Mouse (Mus musculus) hindbrain, postnatal 0 days (tissue): ENCODE results near the gene Gm6993. TPM values are rescaled to one million over a fixed set of nuclear protein-coding genes. Genes with fewer than 3 reads are reported as not detected.
A peak's percentile ranks its signal among the peaks of the same experiment; 100 is the strongest.

Experiments used
- ATAC-seq: fragments of 200-750 bp; cut with Nextera tagmentation; 2 replicates; pipeline ENCODE4 v1.8.0; 2017; ENCODE audit warnings: mild to moderate bottlenecking, moderate TSS enrichment, moderate library complexity
- DNase-seq: peaks from one replicate; pipeline ENCODE4 v3.0.0-alpha.2; 2015; ENCODE audit warnings: low spot score
- H3K27ac ChIP-seq: fragments of 300-500 bp; sonication (generic); 2 replicates; pipeline ENCODE4 v1.5.1; 2014; ENCODE audit warnings: mild to moderate bottlenecking
- H3K27me3 ChIP-seq: fragments of 300-500 bp; sonication (generic); 2 replicates; pipeline ENCODE4 v1.6.1; 2014; ENCODE audit warnings: low read length, mixed read lengths; ENCODE audit not compliant: insufficient read depth
- H3K36me3 ChIP-seq: fragments of 300-500 bp; sonication (generic); 2 replicates; pipeline ENCODE4 v1.6.1; 2014; ENCODE audit warnings: low read length, mixed read lengths; ENCODE audit not compliant: insufficient read depth
- H3K4me1 ChIP-seq: fragments of 300-500 bp; sonication (generic); 2 replicates; pipeline ENCODE4 v1.6.1; 2014; ENCODE audit warnings: antibody characterized with exemption, low read length, mixed read lengths; ENCODE audit not compliant: insufficient read depth
- H3K4me2 ChIP-seq: fragments of 300-500 bp; sonication (generic); 2 replicates; pipeline ENCODE4 v1.6.1; 2014; ENCODE audit warnings: low read depth, mild to moderate bottlenecking, low read length, moderate library complexity, mixed read lengths
- H3K4me3 ChIP-seq: fragments of 300-500 bp; sonication (generic); 2 replicates; pipeline ENCODE4 v1.5.1; 2014; ENCODE audit warnings: low read length
- H3K9ac ChIP-seq: fragments of 300-500 bp; sonication (generic); replicated peaks from 2 replicates; pipeline ENCODE4 v1.6.1; 2014; ENCODE audit warnings: mild to moderate bottlenecking, low read length, moderate library complexity, mixed read lengths
- H3K9me3 ChIP-seq: fragments of 300-500 bp; sonication (generic); 2 replicates; pipeline ENCODE4 v1.6.1; 2016; ENCODE audit warnings: low read length, mixed read lengths
- CTCF ChIP-seq: IDR thresholded peaks from 2 replicates; pipeline ENCODE4 v1.5.1; 2016; ENCODE audit warnings: antibody characterized with exemption, control low read depth, low read depth
- WGBS: fragments of 180-500 bp; shearing (Covaris S2); extraction: QIAGEN DNeasy Blood & Tissue Kit; methylation state at CpG from one replicate; pipeline ENCODE4 v1.1.7; 2014; 5-methylcytosine and 5-hydroxymethylcytosine counted together
- polyA plus RNA-seq: library from polyadenylated mRNA; unstranded; fragments of >200 nt; fragmentation: Nextera tagmentation; extraction: Ambion mirVana; gene quantifications from 2 replicates; pipeline ENCODE4 v1.2.1, GENCODE M21; 2015
- total RNA-seq: library from RNA; depleted of rRNA; stranded (reverse); fragments of >200 nt; gene quantifications from 2 replicates; pipeline ENCODE4 v1.2.3, GENCODE M21; 2014

Gm6993 gene
- total and polyA plus RNA-seq, 2 experiments from 2014 or later = not detected

DNA sequence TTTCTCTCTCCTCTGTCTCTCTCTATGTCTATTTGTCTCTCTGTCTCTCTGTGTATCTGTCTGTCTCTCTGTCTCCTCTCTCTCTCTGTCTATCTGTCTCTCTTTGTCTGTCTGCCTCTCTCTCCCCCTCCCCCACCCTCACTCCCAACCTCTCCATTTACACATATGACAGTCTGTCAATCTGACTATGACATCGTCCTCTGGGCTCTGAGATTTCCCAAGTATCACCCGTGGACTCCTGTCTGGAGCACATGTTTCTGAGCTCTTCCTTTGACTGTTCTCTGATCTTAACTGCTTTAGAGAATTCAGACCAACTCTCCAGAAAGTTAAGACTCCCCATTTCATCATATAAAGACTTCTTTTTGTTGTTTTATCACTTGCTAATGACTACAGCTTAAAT lies 18.3 kb upstream of the Gm6993 start:
- H3K9ac ChIP-seq = no peak overlapping the region
- 31% methylated on average over 2 of the region's 2 CpGs for WGBS

DNA sequence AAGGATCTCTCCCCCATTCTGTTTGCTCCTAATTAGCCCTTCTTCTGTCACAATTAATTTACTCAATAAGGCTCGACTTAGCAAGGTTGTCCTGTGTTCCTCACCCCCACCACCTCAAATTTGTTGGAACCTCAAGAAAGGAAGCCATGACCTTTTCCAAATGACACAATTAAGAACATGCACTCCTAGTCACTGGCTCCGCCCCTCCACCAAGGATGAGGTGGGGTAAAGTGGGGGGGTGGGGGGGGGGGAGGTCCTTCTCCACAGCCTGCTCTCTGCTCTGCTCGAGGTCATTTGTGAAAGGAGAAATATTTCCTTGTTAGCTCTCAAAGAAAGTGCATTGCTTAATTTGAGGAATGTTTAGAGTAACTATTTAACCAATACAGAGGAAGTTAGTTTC lies 17.8 kb upstream of the Gm6993 start:
- no peaks in the 10 kb centered on the region for H3K36me3 ChIP-seq
- no peak for ATAC-seq
- TF ChIP-seq CTCF = no peak
- no peaks in the 10 kb centered on the region for H3K27me3 ChIP-seq
- H3K9ac ChIP-seq = no peak overlapping the region
- no peak overlapping the region for H3K4me3 ChIP-seq
- DNase-seq = no peak
- no peaks in the 10 kb centered on the region for H3K9me3 ChIP-seq
- H3K27ac ChIP-seq = no peak overlapping the region
- H3K4me2 ChIP-seq = no peak overlapping the region
- H3K4me1 ChIP-seq = no peaks in the 10 kb centered on the region
- 34% methylated on average over 3 of the region's 3 CpGs for WGBS

More for the DNA sequence above, 18.3 kb upstream of the Gm6993 start:
- no peaks in the 10 kb centered on the region for H3K27me3 ChIP-seq
- no peaks in the 10 kb centered on the region for H3K9me3 ChIP-seq
- H3K4me1 ChIP-seq = no peaks in the 10 kb centered on the region
- DNase-seq (no peak), ATAC-seq (no peak)
- H3K36me3 ChIP-seq = no peaks in the 10 kb centered on the region
- TF ChIP-seq CTCF = no peak
- H3K27ac ChIP-seq = no peak overlapping the region
- H3K4me3 ChIP-seq = no peak overlapping the region
- H3K4me2 ChIP-seq = no peak overlapping the region

DNA sequence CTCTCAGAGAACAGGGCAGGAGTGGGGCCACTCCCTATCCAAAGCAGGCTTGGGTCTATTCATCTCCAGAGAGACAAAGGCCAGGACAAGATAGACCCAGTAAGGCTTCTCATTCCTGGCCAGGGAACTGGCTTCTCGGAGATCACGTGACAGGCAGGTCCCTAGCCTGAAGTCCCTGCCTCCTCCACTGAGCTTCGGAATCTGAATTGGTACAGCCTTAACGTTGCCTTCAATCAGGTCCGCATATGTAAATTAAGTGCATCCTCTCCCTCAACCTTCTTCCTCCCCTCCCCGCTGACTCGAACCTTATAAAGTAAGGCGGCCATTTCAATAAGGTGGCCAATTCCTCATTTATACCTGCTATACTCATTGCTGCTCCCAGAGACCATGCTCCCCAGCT lies 15.1 kb upstream of the Gm6993 start:
- H3K27me3 ChIP-seq = no peaks in the 10 kb centered on the region
- no peak overlapping the region for H3K27ac ChIP-seq
- no peak overlapping the region for H3K4me2 ChIP-seq
- H3K4me1 ChIP-seq = no peaks in the 10 kb centered on the region
- no peaks in the 10 kb centered on the region for H3K9me3 ChIP-seq
- no peaks in the 10 kb centered on the region for H3K36me3 ChIP-seq
- 39% methylated on average over 8 of the region's 8 CpGs for WGBS
- H3K9ac ChIP-seq = no peak overlapping the region
- no peak overlapping the region for H3K4me3 ChIP-seq
- DNase-seq = no peak
- no peak for TF ChIP-seq CTCF
- ATAC-seq = peak; percentile 47

DNA sequence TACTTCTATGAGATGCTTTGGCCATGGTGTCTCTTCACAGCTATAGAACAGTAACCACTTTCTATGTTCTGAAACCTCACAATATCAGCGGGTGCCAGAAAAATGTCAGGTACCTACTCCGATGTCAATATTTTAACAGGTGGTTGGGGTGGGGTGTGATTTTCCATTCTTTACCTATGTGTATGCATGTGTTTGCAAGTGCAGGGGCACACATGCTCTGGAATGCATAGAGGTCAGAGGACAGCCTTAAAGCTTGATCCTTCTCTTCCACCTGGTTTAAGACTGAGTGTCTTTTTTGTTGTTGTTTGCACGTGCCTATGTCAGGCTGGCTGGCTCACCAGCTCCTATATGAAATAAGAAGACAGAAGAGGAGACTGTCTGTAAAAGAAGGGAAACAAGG lies 13.4 kb upstream of the Gm6993 start:
- no peak overlapping the region for H3K4me3 ChIP-seq
- DNase-seq (no peak), ATAC-seq (no peak)
- H3K4me2 ChIP-seq = no peak overlapping the region
- no peaks in the 10 kb centered on the region for H3K36me3 ChIP-seq
- no peak overlapping the region for H3K27ac ChIP-seq
- no peak for TF ChIP-seq CTCF
- H3K4me1 ChIP-seq = no peaks in the 10 kb centered on the region
- H3K9ac ChIP-seq = no peak overlapping the region
- H3K27me3 ChIP-seq = no peaks in the 10 kb centered on the region
- 90% methylated on average over 3 of the region's 3 CpGs for WGBS
- no peaks in the 10 kb centered on the region for H3K9me3 ChIP-seq

DNA sequence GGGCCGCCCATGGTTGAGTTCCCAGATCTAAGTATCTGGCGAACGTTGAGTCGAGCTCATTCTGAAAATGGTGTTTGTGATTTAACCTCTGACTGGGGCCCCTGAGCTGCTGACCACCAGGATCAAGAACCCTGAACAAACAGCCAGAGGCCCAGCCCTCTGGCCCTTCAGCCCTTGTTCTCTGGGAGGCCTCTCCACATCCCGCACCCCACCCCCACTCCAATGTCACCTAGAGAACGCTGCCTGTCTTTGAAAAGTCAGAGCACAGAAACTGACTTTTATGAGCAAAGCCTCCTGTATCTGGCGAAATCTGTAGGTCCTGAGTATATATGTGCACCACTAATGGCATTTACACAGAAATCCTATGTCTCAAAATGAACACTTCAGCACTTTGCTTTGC lies 11.7 kb upstream of the Gm6993 start:
- no peak overlapping the region for H3K9ac ChIP-seq
- no peak for ATAC-seq
- TF ChIP-seq CTCF = no peak

DNA sequence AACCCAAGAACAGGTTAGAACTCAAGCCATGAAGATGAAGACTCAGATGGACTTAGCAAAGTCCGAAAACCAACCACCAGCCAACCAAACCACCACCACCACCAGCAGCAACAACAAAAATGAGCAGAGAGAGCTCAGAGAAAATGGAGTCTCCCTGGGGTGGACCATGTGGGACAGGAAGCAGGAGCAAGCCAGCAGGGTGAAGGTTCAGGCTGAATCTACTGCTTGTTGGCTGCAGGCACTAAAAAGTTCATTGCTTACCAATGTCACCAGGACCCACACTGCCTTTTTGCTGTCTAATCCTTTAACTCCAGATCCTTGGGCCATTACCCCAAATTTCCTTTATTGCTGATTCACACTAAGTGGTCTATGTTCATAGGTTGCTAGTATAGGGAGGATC lies 7.9 kb upstream of the Gm6993 start:
- peaks cover 5% of the 10 kb centered on the region; the same call in 1 of the 2 replicates for H3K4me1 ChIP-seq
- ATAC-seq = no peak
- no peaks in the 10 kb centered on the region for H3K27me3 ChIP-seq
- no peak overlapping the region for H3K9ac ChIP-seq
- no peak for TF ChIP-seq CTCF
- no peaks in the 10 kb centered on the region for H3K36me3 ChIP-seq
- no peak overlapping the region for H3K4me3 ChIP-seq
- no peak overlapping the region for H3K27ac ChIP-seq
- H3K9me3 ChIP-seq = no peaks in the 10 kb centered on the region
- 93% methylated on average over 1 of the region's 1 CpGs for WGBS
- no peak overlapping the region for H3K4me2 ChIP-seq
- DNase-seq = no peak

More for the DNA sequence above, 11.7 kb upstream of the Gm6993 start:
- no peaks in the 10 kb centered on the region for H3K4me1 ChIP-seq
- no peak overlapping the region for H3K27ac ChIP-seq
- no peak for DNase-seq
- no peaks in the 10 kb centered on the region for H3K27me3 ChIP-seq
- no peaks in the 10 kb centered on the region for H3K9me3 ChIP-seq
- WGBS = 69% methylated on average over 7 of the region's 7 CpGs
- H3K36me3 ChIP-seq = no peaks in the 10 kb centered on the region
- no peak overlapping the region for H3K4me2 ChIP-seq
- H3K4me3 ChIP-seq = no peak overlapping the region

DNA sequence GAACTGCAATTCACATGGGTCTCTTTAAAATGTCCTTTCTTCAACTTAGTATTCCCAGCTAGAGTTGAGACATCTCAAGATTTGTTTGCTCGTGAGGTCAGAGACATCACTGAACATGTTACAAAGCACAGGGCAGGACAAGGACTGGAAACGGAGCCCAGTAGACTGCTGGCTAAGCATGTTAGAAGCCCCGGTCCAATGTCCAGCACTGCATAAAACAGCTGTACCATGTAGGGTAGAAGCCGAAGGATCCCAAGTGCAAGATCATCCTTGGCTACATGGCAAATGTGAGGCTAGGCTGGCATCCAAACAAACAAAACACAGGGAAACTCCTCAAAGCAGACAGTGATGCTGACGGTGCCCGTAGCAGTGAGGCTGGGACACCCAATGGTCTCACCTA lies 5.6 kb upstream of the Gm6993 start:
- H3K4me3 ChIP-seq = no peak overlapping the region
- no peaks in the 10 kb centered on the region for H3K9me3 ChIP-seq
- no peak for TF ChIP-seq CTCF
- H3K4me2 ChIP-seq = no peak overlapping the region
- H3K27me3 ChIP-seq = no peaks in the 10 kb centered on the region
- peaks cover 5% of the 10 kb centered on the region; the same call in 1 of the 2 replicates for H3K4me1 ChIP-seq
- no peak overlapping the region for H3K27ac ChIP-seq
- WGBS = 88% methylated on average over 6 of the region's 6 CpGs
- DNase-seq (no peak), ATAC-seq (no peak)
- no peak overlapping the region for H3K9ac ChIP-seq
- no peaks in the 10 kb centered on the region for H3K36me3 ChIP-seq
